Mouse (Mus musculus) MEL (cell line): ENCODE results near the gene Eif4g1. TPM values are rescaled to one million over a fixed set of nuclear protein-coding genes. Genes with fewer than 3 reads are reported as not detected.
A peak's percentile ranks its signal among the peaks of the same experiment; 100 is the strongest.

ENCODE experiments used
- DNase-seq: peaks from one replicate; pipeline ENCODE4 v3.0.0; 2011; ENCODE audit warnings: low read depth, low spot score
- H3K27ac ChIP-seq: 2 replicates; pipeline ENCODE4 v1.5.1; 2012; ENCODE audit warnings: low read depth, mild to moderate bottlenecking, control low read depth, low read length, moderate library complexity; ENCODE audit not compliant: control insufficient read depth
- H3K27me3 ChIP-seq, 2 experiments: fragments of 150-350 bp in 1 of 2; sonication (generic) in 1 of 2; 2 replicates each; pipeline ENCODE4 v1.6.1; 2012; ENCODE audit warnings: low read length in 2 of 2, mild to moderate bottlenecking in 2 of 2, improper control_type of control experiment in 1 of 2, moderate library complexity in 1 of 2; ENCODE audit not compliant: insufficient read depth in 2 of 2, control insufficient read depth in 1 of 2
- H3K36me3 ChIP-seq, 2 experiments: 2 replicates each; pipeline ENCODE4 v1.6.1; 2012 to 2014; ENCODE audit warnings: low read length in 2 of 2, improper control_type of control experiment in 1 of 2, inconsistent platforms in 1 of 2, mild to moderate bottlenecking in 1 of 2; ENCODE audit not compliant: insufficient read depth in 2 of 2, control insufficient read depth in 1 of 2
- H3K4me1 ChIP-seq, 2 experiments: fragments of 150-350 bp in 1 of 2; sonication (generic) in 1 of 2; 2 replicates each; pipeline ENCODE4 v1.6.1; 2012; ENCODE audit warnings: low read length in 2 of 2, improper control_type of control experiment in 1 of 2, mild to moderate bottlenecking in 1 of 2; ENCODE audit not compliant: insufficient read depth in 2 of 2, control insufficient read depth in 1 of 2
- H3K4me3 ChIP-seq, 2 experiments: fragments of 150-350 bp in 1 of 2; sonication (generic) in 1 of 2; 2 replicates each; pipeline ENCODE4 v1.5.1; 2012; ENCODE audit warnings: low read depth in 2 of 2, low read length in 2 of 2, mild to moderate bottlenecking in 2 of 2, moderate library complexity in 2 of 2, control low read depth in 1 of 2, improper control_type of control experiment in 1 of 2; ENCODE audit not compliant: control insufficient read depth in 1 of 2, insufficient read depth in 1 of 2
- H3K79me2 ChIP-seq: 2 replicates; pipeline ENCODE4 v1.6.1; 2012; ENCODE audit warnings: mild to moderate bottlenecking, low read length, moderate library complexity; ENCODE audit not compliant: control insufficient read depth, poor library complexity, insufficient read depth
- H3K9ac ChIP-seq: 2 replicates; pipeline ENCODE4 v1.6.1; 2012; ENCODE audit warnings: low read depth, mild to moderate bottlenecking, control low read depth, low read length, moderate library complexity; ENCODE audit not compliant: control insufficient read depth, poor library complexity, severe bottlenecking
- H3K9me3 ChIP-seq: fragments of 150-350 bp; sonication (generic); replicated peaks from 2 replicates; pipeline ENCODE4 v1.6.1; 2012; ENCODE audit warnings: mild to moderate bottlenecking, low read length, improper control_type of control experiment, moderate library complexity; ENCODE audit not compliant: insufficient read depth
- BHLHE40 ChIP-seq: IDR thresholded peaks from 2 replicates; pipeline ENCODE4 v1.6.1; 2012; ENCODE audit warnings: low read depth, mild to moderate bottlenecking, inconsistent platforms, low read length, improper control_type of control experiment, borderline replicate concordance
- CHD1 ChIP-seq: IDR thresholded peaks from 2 replicates; pipeline ENCODE4 v1.6.1; 2012; ENCODE audit warnings: low read depth, mild to moderate bottlenecking, inconsistent platforms, low read length, improper control_type of control experiment
- CHD2 ChIP-seq: IDR thresholded peaks from 2 replicates; pipeline ENCODE4 v1.6.1; 2011; ENCODE audit warnings: low read length, improper control_type of control experiment
- CTCF ChIP-seq, 3 experiments: IDR thresholded peaks in 2 of 3; conservative IDR thresholded peaks in 1 of 3; 2 replicates each; pipeline ENCODE4 v1.5.1; 2011 to 2012; ENCODE audit warnings: low read length in 3 of 3, low read depth in 2 of 3, mild to moderate bottlenecking in 2 of 3, improper control_type of control experiment in 1 of 3, inconsistent platforms in 1 of 3, mixed read lengths in 1 of 3, moderate library complexity in 1 of 3; ENCODE audit not compliant: control insufficient read depth in 1 of 3, insufficient read depth in 1 of 3, poor library complexity in 1 of 3, severe bottlenecking in 1 of 3
- E2F4 ChIP-seq: IDR thresholded peaks from 2 replicates; pipeline ENCODE4 v1.6.1; 2011; ENCODE audit warnings: low read depth, low read length, improper control_type of control experiment, borderline replicate concordance
- ELF1 ChIP-seq: IDR thresholded peaks from 2 replicates; pipeline ENCODE4 v1.6.1; 2014; ENCODE audit warnings: low read depth, mild to moderate bottlenecking, inconsistent platforms, low read length, improper control_type of control experiment, moderate library complexity
- EP300 ChIP-seq, 2 experiments: IDR thresholded peaks; 2 replicates each; pipeline ENCODE4 v1.6.1; 2011; ENCODE audit warnings: improper control_type of control experiment in 2 of 2, low read length in 2 of 2, low read depth in 1 of 2, mild to moderate bottlenecking in 1 of 2
- ETS1 ChIP-seq: IDR thresholded peaks from 2 replicates; pipeline ENCODE4 v1.6.1; 2012; ENCODE audit warnings: low read depth, mild to moderate bottlenecking, inconsistent platforms, low read length, improper control_type of control experiment, moderate library complexity
- GABPA ChIP-seq: IDR thresholded peaks from 2 replicates; pipeline ENCODE4 v1.6.1; 2012; ENCODE audit warnings: low read depth, mild to moderate bottlenecking, inconsistent platforms, low read length, improper control_type of control experiment, moderate library complexity
- GATA1 ChIP-seq: IDR thresholded peaks from 2 replicates; pipeline ENCODE4 v1.6.1; 2011; ENCODE audit warnings: low read depth, low read length, improper control_type of control experiment
- HCFC1 ChIP-seq: IDR thresholded peaks from 2 replicates; pipeline ENCODE4 v1.6.1; 2012; ENCODE audit warnings: low read depth, mild to moderate bottlenecking, inconsistent platforms, low read length, improper control_type of control experiment, moderate library complexity
- JUND ChIP-seq: IDR thresholded peaks from 2 replicates; pipeline ENCODE4 v1.6.1; 2011; ENCODE audit warnings: low read depth, mild to moderate bottlenecking, improper control_type of control experiment, low read length
- MAX ChIP-seq: IDR thresholded peaks from 2 replicates; pipeline ENCODE4 v1.6.1; 2011; ENCODE audit warnings: low read length, improper control_type of control experiment
- MAZ ChIP-seq: IDR thresholded peaks from 2 replicates; pipeline ENCODE4 v1.6.1; 2012; ENCODE audit warnings: low read depth, mild to moderate bottlenecking, inconsistent platforms, low read length, improper control_type of control experiment
- MEF2A ChIP-seq: IDR thresholded peaks from 2 replicates; pipeline ENCODE4 v1.6.1; 2014; ENCODE audit warnings: low read depth, mild to moderate bottlenecking, inconsistent platforms, low read length, improper control_type of control experiment; ENCODE audit not compliant: poor library complexity, insufficient replicate concordance, severe bottlenecking; ENCODE audit errors: extremely low read depth
- MXI1 ChIP-seq: IDR thresholded peaks from 2 replicates; pipeline ENCODE4 v1.6.1; 2011; ENCODE audit warnings: mild to moderate bottlenecking, low read depth, low read length, improper control_type of control experiment
- MYC ChIP-seq: IDR thresholded peaks from 2 replicates; pipeline ENCODE4 v1.6.1; 2011; ENCODE audit warnings: low read depth, mild to moderate bottlenecking, low read length, improper control_type of control experiment, moderate library complexity
- NELFE ChIP-seq: IDR thresholded peaks from 2 replicates; pipeline ENCODE4 v1.6.1; 2011; ENCODE audit warnings: low read depth, low read length, improper control_type of control experiment
- NRF1 ChIP-seq: IDR thresholded peaks from 2 replicates; pipeline ENCODE4 v1.6.1; 2014; ENCODE audit warnings: low read depth, mild to moderate bottlenecking, inconsistent platforms, low read length, improper control_type of control experiment, moderate library complexity; ENCODE audit not compliant: poor library complexity, insufficient read depth, severe bottlenecking
- POLR2A ChIP-seq, 2 experiments: IDR thresholded peaks; 2 replicates each; pipeline ENCODE4 v1.6.1; 2011 to 2012; ENCODE audit warnings: low read length in 2 of 2, mild to moderate bottlenecking in 2 of 2, control low read depth in 1 of 2, improper control_type of control experiment in 1 of 2, low read depth in 1 of 2, moderate library complexity in 1 of 2; ENCODE audit not compliant: control insufficient read depth in 1 of 2, insufficient read depth in 1 of 2, poor library complexity in 1 of 2
- POLR2AphosphoS2 ChIP-seq: IDR thresholded peaks from 2 replicates; pipeline ENCODE4 v1.6.1; 2011; ENCODE audit warnings: low read length, improper control_type of control experiment
- RAD21 ChIP-seq: IDR thresholded peaks from 2 replicates; pipeline ENCODE4 v1.6.1; 2011; ENCODE audit warnings: mild to moderate bottlenecking, low read depth, low read length, improper control_type of control experiment
- SIN3A ChIP-seq: IDR thresholded peaks from 2 replicates; pipeline ENCODE4 v1.6.1; 2012; ENCODE audit warnings: low read length, improper control_type of control experiment, inconsistent platforms
- SMC3 ChIP-seq: IDR thresholded peaks from 2 replicates; pipeline ENCODE4 v1.6.1; 2011; ENCODE audit warnings: low read depth, low read length, improper control_type of control experiment
- TBP ChIP-seq: IDR thresholded peaks from 2 replicates; pipeline ENCODE4 v1.8.0; 2011; ENCODE audit warnings: low read depth, low read length, improper control_type of control experiment
- TCF12 ChIP-seq: IDR thresholded peaks from 2 replicates; pipeline ENCODE4 v1.6.1; 2014; ENCODE audit warnings: low read depth, mild to moderate bottlenecking, inconsistent platforms, low read length, improper control_type of control experiment, moderate library complexity
- UBTF ChIP-seq: IDR thresholded peaks from 2 replicates; pipeline ENCODE4 v1.6.1; 2012; ENCODE audit warnings: low read depth, mild to moderate bottlenecking, inconsistent platforms, low read length, improper control_type of control experiment, moderate library complexity, borderline replicate concordance; ENCODE audit not compliant: insufficient read depth
- USF1 ChIP-seq: IDR thresholded peaks from 2 replicates; pipeline ENCODE4 v1.6.1; 2014; ENCODE audit warnings: low read depth, mild to moderate bottlenecking, inconsistent platforms, low read length, improper control_type of control experiment, moderate library complexity
- USF2 ChIP-seq, 2 experiments: IDR thresholded peaks; 2 replicates each; pipeline ENCODE4 v1.6.1; 2011 to 2012; ENCODE audit warnings: improper control_type of control experiment in 2 of 2, low read length in 2 of 2, borderline replicate concordance in 1 of 2, inconsistent platforms in 1 of 2, low read depth in 1 of 2, mild to moderate bottlenecking in 1 of 2; ENCODE audit not compliant: insufficient read depth in 1 of 2
- ZC3H11A ChIP-seq: IDR thresholded peaks from 2 replicates; pipeline ENCODE4 v1.6.1; 2012; ENCODE audit warnings: low read depth, mild to moderate bottlenecking, inconsistent platforms, low read length, improper control_type of control experiment
- ZKSCAN1 ChIP-seq: IDR thresholded peaks from 2 replicates; pipeline ENCODE4 v1.6.1; 2012; ENCODE audit warnings: low read depth, mild to moderate bottlenecking, inconsistent platforms, low read length, improper control_type of control experiment, moderate library complexity
- ZMIZ1 ChIP-seq: IDR thresholded peaks from 2 replicates; pipeline ENCODE4 v1.6.1; 2012; ENCODE audit warnings: low read depth, mild to moderate bottlenecking, inconsistent platforms, low read length, improper control_type of control experiment, moderate library complexity
- ZNF384 ChIP-seq: IDR thresholded peaks from 2 replicates; pipeline ENCODE4 v1.6.1; 2012; ENCODE audit warnings: low read depth, mild to moderate bottlenecking, inconsistent platforms, low read length, improper control_type of control experiment
- polyA plus RNA-seq, 2 experiments: library from polyadenylated mRNA; stranded (reverse) in 1 of 2; unstranded in 1 of 2; fragments of >175 nt in 1 of 2; fragments of >200 nt in 1 of 2; gene quantifications; 2 replicates each; pipeline versions ENCODE4 v1.2.1 to v1.2.4; 2012; ENCODE audit warnings: low replicate concordance in 2 of 2, low read depth in 1 of 2; ENCODE audit not compliant: insufficient read length in 2 of 2, insufficient read depth in 1 of 2, missing spikeins in 1 of 2
- total RNA-seq: library from RNA; depleted of rRNA; stranded (reverse); fragments of 300-350 nt; gene quantifications from 2 replicates; pipeline ENCODE4 v1.2.3, GENCODE M21; 2012

Eif4g1 gene
- total and polyA plus RNA-seq, 3 experiments = 327 to 436 (median 409) TPM

DNA sequence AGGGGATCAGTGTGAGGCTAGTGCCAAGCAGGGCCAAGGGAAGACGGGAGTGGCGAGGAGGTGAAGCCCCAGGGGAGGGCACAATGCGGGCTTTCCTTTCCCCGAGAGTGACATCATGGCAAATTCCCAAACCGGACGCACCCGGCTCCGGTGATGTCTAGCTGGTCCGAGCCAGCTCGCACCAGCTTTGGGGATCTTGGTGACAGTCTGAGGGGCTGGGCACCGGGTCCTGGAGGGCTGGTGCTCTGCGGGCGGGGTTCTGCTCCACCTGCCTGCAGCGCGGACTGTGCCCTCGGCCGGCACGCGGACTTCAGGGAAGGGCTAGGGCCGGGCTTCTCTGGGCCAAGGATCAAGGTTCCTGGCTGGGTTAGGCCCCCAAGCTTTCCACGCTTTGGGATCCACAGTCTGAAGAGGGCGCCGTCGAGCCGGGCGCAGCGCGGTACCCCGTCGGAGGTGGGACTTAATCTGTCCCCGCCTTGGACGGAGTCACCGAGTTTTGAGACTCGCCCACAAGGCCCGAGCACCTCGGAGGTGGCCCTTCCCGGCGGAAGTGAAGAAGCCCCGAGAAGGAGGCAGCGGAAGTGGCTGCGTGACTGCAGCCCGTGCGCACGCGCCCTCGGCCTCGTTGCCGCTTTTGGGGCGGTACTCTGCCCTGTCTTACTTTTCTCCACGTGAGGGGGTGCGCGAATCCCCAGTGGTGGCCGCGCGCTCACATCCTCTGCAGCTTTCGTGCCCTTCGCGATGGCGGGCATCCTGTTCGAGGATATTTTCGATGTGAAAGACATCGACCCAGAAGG lies 49.3 kb downstream of the Eif4g1 start, which contains the start of the genes Polr2h and Clcn2:
TSS of gene Polr2h (plus strand) at position 485 of the 797 bp plus-strand sequence.
TSS of gene Clcn2 (minus strand) at position 566 of the 797 bp plus-strand sequence.
- Histone ChIP-seq H3K27ac (peak within 1 kb of the TSS; percentile 88), H3K36me3 (peaks cover 0 to 9% of the 10 kb centered on the region in 2 experiments; a peak in 3 of 4 replicates), H3K4me1 (peaks cover 0 to 17% of the 10 kb centered on the region in 2 experiments; a peak in 3 of 4 replicates), H3K9me3 (no peaks in the 10 kb centered on the region), H3K9ac (peak within 1 kb of the TSS; percentile 89), H3K4me3 (peak within 1 kb of the TSS; percentile 87 to 89), H3K27me3 (no peaks in the 10 kb centered on the region), H3K79me2 (peaks cover 7% of the 10 kb centered on the region)
- TF ChIP-seq RAD21 = peak; percentile 22
- TF ChIP-seq JUND = no peak
- TF ChIP-seq NRF1 = peak; percentile 94
- TF ChIP-seq USF1 = peak; percentile 79
- peak; percentile 27; the same call in 1 of the 2 replicates for TF ChIP-seq MAZ
- peak; percentile 93 for TF ChIP-seq MYC
- peak; percentile 89 for TF ChIP-seq HCFC1
- TF ChIP-seq CHD2 = no peak
- TF ChIP-seq ZNF384 = no peak
- TF ChIP-seq UBTF = no peak
- TF ChIP-seq ELF1 = peak; percentile 85
- no peak for TF ChIP-seq USF2 (IDR thresholded peaks at IDR 0.05; ENCODE audit: borderline replicate concordance in 1 of 2, insufficient read depth in 1 of 2, low read depth in 1 of 2, low read length in 2 of 2)
- TF ChIP-seq MXI1 = peak; percentile 97
- peak; percentile 21; the same call in 1 of the 2 replicates for TF ChIP-seq SMC3
- no peak for TF ChIP-seq CHD1
- TF ChIP-seq TBP = peak; percentile 73
- peak; percentile 83; the same call in 1 of the 2 replicates for TF ChIP-seq POLR2AphosphoS2
- peak; percentile 89 for TF ChIP-seq NELFE
- 0 out of 2 replicates have a peak, but pooled peaks have one; percentile 53 for TF ChIP-seq ZMIZ1
- peak; percentile 90 for TF ChIP-seq MAX
- TF ChIP-seq SIN3A = peak; percentile 88
- peak; percentile 70; the same call in 1 of the 2 replicates for TF ChIP-seq BHLHE40
- TF ChIP-seq GABPA = no peak
- peak; percentile 27; the same call in 1 of the 2 replicates for TF ChIP-seq TCF12
- TF ChIP-seq MEF2A = no peak
- peak; percentile 38; the same call in 1 of the 2 replicates for TF ChIP-seq ETS1
- TF ChIP-seq GATA1 = no peak
- TF ChIP-seq ZC3H11A = no peak
- TF ChIP-seq EP300 (IDR thresholded peaks at IDR 0.05; ENCODE audit: low read depth in 1 of 2, low read length in 2 of 2) = no peak
- no peak for TF ChIP-seq E2F4
- peak; percentile 79 to 82 for TF ChIP-seq POLR2A (IDR thresholded peaks at IDR 0.05; ENCODE audit: control insufficient read depth in 1 of 2, insufficient read depth in 1 of 2, low read depth in 1 of 2, low read length in 2 of 2, poor library complexity in 1 of 2)
- no peak for TF ChIP-seq ZKSCAN1
- peak in 2 of 3 experiments; percentile 77 to 84; a peak in 5 of 6 replicates for TF ChIP-seq CTCF (IDR thresholded peaks at IDR 0.05 in 2 of 3, conservative IDR thresholded peaks at IDR 0.05 in 1 of 3; ENCODE audit: control insufficient read depth in 1 of 3, insufficient read depth in 1 of 3, low read depth in 2 of 3, low read length in 3 of 3, poor library complexity in 1 of 3, severe bottlenecking in 1 of 3)
- peak; percentile 99 for DNase-seq
